Mouse (Mus musculus) thymus, adult 2 months (tissue): ENCODE measurements around the gene Zfp467. TPM values are rescaled to one million over a fixed set of nuclear protein-coding genes. Genes with fewer than 3 reads are reported as not detected.

ENCODE experiments used
- DNase-seq: peaks from one replicate; pipeline ENCODE4 v3.0.0; 2021
- H3K27ac ChIP-seq: fragments of 200-500 bp; 2 replicates; pipeline ENCODE4 v1.5.1; 2012; ENCODE audit warnings: low read length, control low read depth; ENCODE audit not compliant: control insufficient read depth, insufficient read depth
- H3K27me3 ChIP-seq: fragments of 200-500 bp; 2 replicates; pipeline ENCODE4 v1.6.1; 2012; ENCODE audit warnings: mild to moderate bottlenecking, low read length, moderate library complexity, mixed read lengths; ENCODE audit not compliant: control insufficient read depth, insufficient read depth
- H3K36me3 ChIP-seq: fragments of 200-500 bp; 2 replicates; pipeline ENCODE4 v1.6.1; 2012; ENCODE audit warnings: mild to moderate bottlenecking, low read length, moderate library complexity; ENCODE audit not compliant: control insufficient read depth, insufficient read depth
- H3K4me1 ChIP-seq: fragments of 200-500 bp; replicated peaks from 2 replicates; pipeline ENCODE4 v1.6.1; 2012; ENCODE audit warnings: low read length; ENCODE audit not compliant: control insufficient read depth, insufficient read depth
- H3K4me3 ChIP-seq: fragments of 200-500 bp; 2 replicates; pipeline ENCODE4 v1.5.1; 2012; ENCODE audit warnings: mild to moderate bottlenecking, low read length, control low read depth, moderate library complexity; ENCODE audit not compliant: control insufficient read depth, insufficient read depth
- CTCF ChIP-seq: fragments of 200-500 bp; IDR thresholded peaks from 2 replicates; pipeline ENCODE4 v1.5.1; 2012; ENCODE audit warnings: mild to moderate bottlenecking, control low read depth, low read length, moderate library complexity, borderline replicate concordance; ENCODE audit not compliant: control insufficient read depth, poor library complexity, insufficient read depth; ENCODE audit errors: extremely low read depth
- POLR2A ChIP-seq: fragments of 200-500 bp; IDR thresholded peaks from 2 replicates; pipeline ENCODE4 v1.6.1; 2012; ENCODE audit warnings: mild to moderate bottlenecking, low read length, control low read depth, moderate library complexity; ENCODE audit not compliant: control insufficient read depth, poor library complexity, insufficient read depth; ENCODE audit errors: extremely low read depth
- WGBS: fragments of 180-500 bp; shearing (Covaris S2); methylation state at CpG from one replicate; pipeline ENCODE4 v1.1.7; 2018; 5-methylcytosine and 5-hydroxymethylcytosine counted together
- polyA plus RNA-seq: library from polyadenylated mRNA; depleted of rRNA; stranded (reverse); fragments of >200 nt; gene quantifications from 2 replicates; pipeline ENCODE4 v1.2.3, GENCODE M21; 2012

The Zfp467 gene
- polyA plus RNA-seq, 1 experiment, result 29.4 TPM

GRCm38 (mm10) chr6:48482501-48482900 is 36.9 kb upstream of the Zfp467 start:
- Histone ChIP-seq H3K4me1 (no peaks in the 10 kb centered on the region), H3K27ac (no peak overlapping the region), H3K36me3 (no peaks in the 10 kb centered on the region), H3K27me3 (no peaks in the 10 kb centered on the region), H3K4me3 (no peak overlapping the region)
- 70% methylated on average over 5 of the region's 5 CpGs for WGBS
- TF ChIP-seq CTCF, result no peak
- TF ChIP-seq POLR2A, result no peak
- no peak for DNase-seq

DNA sequence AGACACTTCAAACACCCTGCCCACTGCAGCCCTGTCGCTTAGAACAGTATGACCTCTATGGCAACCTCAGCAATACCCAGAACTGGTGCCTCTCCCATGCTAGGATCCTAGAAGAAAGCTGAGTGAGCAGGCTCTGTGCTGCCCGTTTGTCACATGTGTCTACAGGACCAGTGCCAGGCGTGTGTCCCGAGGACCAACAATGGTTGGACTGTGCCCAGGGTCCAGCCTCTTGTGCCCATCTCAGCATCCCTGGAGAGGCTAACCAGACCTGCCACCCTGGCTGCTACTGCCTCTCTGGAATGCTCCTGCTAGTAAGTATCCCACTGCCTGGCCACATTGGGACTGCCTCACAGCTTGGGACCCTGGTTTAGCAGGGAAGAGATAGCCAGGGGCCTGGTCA is 32.8 kb upstream of the Zfp467 start:
- no peak for TF ChIP-seq CTCF
- TF ChIP-seq POLR2A, result no peak
- no peak overlapping the region for H3K27ac ChIP-seq
- 91% methylated on average over 4 of the region's 4 CpGs for WGBS
- no peak overlapping the region for H3K4me3 ChIP-seq
- H3K36me3 ChIP-seq, result no peaks in the 10 kb centered on the region
- H3K4me1 ChIP-seq, result no peaks in the 10 kb centered on the region
- DNase-seq, result no peak
- H3K27me3 ChIP-seq, result no peaks in the 10 kb centered on the region

- no peak overlapping the region for H3K27ac ChIP-seq
- H3K4me3 ChIP-seq, result no peak overlapping the region
- no peak for DNase-seq
- H3K4me1 ChIP-seq, result no peaks in the 10 kb centered on the region
- 98% methylated on average over 2 of the region's 2 CpGs for WGBS
- no peaks in the 10 kb centered on the region for H3K27me3 ChIP-seq
- no peak for TF ChIP-seq CTCF
- no peak for TF ChIP-seq POLR2A
- H3K36me3 ChIP-seq, result no peaks in the 10 kb centered on the region
Observed at GRCm38 (mm10) chr6:48470739-48471138, 25.1 kb upstream of the Zfp467 start.

DNA sequence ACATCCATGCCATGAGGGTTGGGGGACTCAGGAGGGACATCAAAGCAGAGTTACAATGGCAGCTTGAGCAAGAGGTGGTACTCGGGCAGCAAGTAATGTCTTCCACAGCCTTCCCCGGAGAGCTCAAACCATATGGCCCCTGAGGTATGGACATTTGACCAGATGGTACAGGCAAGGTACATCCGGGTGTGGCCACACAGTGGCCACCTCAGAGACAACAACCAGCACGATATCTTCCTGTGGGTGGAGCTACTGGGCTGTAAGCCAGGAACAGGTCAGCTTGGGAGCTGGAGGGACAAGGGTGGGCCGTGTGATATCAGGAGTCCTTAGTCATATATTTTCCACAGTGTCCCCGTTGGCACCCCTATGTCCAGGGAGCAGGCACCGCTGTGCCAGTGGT is 21.9 kb upstream of the Zfp467 start:
- TF ChIP-seq CTCF (no peak), POLR2A (no peak)
- no peaks in the 10 kb centered on the region for H3K36me3 ChIP-seq
- no peak for DNase-seq
- no peak overlapping the region for H3K27ac ChIP-seq
- no peaks in the 10 kb centered on the region for H3K27me3 ChIP-seq
- 84% methylated on average over 7 of the region's 7 CpGs for WGBS
- no peak overlapping the region for H3K4me3 ChIP-seq
- no peaks in the 10 kb centered on the region for H3K4me1 ChIP-seq

DNA sequence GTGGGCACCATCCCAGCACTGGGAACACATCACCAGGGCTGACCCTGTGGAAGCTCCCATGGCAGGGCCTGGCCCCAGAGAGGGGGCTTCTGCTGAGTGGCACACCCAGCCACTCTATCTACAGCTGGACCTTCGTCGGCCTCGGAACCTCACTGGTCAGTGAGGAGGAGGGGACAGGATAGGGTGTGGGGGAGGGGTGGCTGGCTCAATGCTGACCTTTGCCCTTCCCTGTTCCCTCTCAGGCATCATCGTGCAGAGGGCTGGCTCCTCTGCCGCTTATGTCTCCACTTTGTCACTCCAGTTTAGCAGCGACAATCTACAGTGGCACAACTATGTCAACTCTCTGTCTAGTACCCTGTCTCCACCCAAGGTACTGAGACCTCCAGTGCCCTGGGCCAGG is 21.1 kb upstream of the Zfp467 start:
- no peaks in the 10 kb centered on the region for H3K4me1 ChIP-seq
- H3K4me3 ChIP-seq, result no peak overlapping the region
- H3K36me3 ChIP-seq, result no peaks in the 10 kb centered on the region
- DNase-seq, result no peak
- 88% methylated on average over 6 of the region's 6 CpGs for WGBS
- TF ChIP-seq POLR2A (no peak), CTCF (no peak)
- no peak overlapping the region for H3K27ac ChIP-seq
- H3K27me3 ChIP-seq, result no peaks in the 10 kb centered on the region

DNA sequence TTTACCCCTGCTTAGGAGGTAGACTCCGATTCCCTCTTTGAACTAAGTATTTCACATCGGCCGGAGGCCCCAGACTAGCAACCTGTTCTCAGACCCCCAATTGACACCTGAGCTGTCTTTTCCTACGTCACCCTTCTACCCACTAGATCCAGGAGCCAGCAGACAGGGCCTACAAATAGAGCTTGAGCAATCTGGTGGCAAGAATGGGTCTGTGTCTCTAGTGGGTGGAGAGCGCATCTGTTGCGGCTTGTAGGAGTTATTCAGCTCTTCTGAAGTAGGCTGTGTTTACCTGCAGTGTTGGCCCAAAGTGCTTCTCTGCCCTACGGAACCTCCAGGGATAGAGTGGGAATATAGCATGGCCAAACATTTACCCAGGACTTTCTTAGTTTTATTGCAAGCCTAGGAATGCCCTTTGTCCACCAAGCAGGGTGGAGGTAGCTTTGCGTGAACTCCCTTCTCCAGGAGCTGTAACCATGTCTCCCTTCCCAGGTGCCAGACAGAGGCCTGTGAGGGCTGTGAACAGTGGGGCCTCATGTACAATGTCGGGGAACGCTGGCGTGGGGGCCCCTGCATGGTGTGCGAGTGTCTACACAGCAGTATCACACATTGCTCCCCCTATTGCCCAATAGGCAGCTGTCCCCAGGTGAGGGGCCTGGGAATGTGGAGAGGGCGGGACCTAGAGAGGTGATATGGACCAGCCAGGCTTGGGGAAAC is 19.5 kb upstream of the Zfp467 start:
- 95% methylated on average over 13 of the region's 13 CpGs for WGBS
- H3K4me1 ChIP-seq, result no peaks in the 10 kb centered on the region
- H3K4me3 ChIP-seq, result no peak overlapping the region
- H3K27me3 ChIP-seq, result no peaks in the 10 kb centered on the region
- DNase-seq, result no peak
- H3K27ac ChIP-seq, result no peak overlapping the region
- TF ChIP-seq POLR2A (no peak), CTCF (no peak)
- H3K36me3 ChIP-seq, result no peaks in the 10 kb centered on the region

GRCm38 (mm10) chr6:48452771-48453170 is 7.1 kb upstream of the Zfp467 start:
- TF ChIP-seq CTCF, result no peak
- TF ChIP-seq POLR2A, result no peak
- H3K4me3 ChIP-seq, result no peak overlapping the region
- no peaks in the 10 kb centered on the region for H3K36me3 ChIP-seq
- no peak for DNase-seq
- 85% methylated on average over 3 of the region's 3 CpGs for WGBS
- no peak overlapping the region for H3K27ac ChIP-seq
- no peaks in the 10 kb centered on the region for H3K4me1 ChIP-seq
- no peaks in the 10 kb centered on the region for H3K27me3 ChIP-seq
